Mouse (Mus musculus) kidney, adult 10 weeks (tissue): ENCODE data around the gene B020011L13Rik. TPM values are rescaled to one million over a fixed set of nuclear protein-coding genes. Genes with fewer than 3 reads are reported as not detected.

Source experiments
- polyA plus RNA-seq: library from polyadenylated mRNA; stranded (reverse); fragments of 350-450 nt; fragmentation: Illumina TruSeq; extraction: RNeasy Lipid Tissue Mini Kit (QIAGEN cat#74804); gene quantifications from one replicate; pipeline ENCODE4 v1.2.3, GENCODE M21; 2014; ENCODE audit warnings: low read depth, low replicate concordance

Gene B020011L13Rik
- not detected for polyA plus RNA-seq

DNA sequence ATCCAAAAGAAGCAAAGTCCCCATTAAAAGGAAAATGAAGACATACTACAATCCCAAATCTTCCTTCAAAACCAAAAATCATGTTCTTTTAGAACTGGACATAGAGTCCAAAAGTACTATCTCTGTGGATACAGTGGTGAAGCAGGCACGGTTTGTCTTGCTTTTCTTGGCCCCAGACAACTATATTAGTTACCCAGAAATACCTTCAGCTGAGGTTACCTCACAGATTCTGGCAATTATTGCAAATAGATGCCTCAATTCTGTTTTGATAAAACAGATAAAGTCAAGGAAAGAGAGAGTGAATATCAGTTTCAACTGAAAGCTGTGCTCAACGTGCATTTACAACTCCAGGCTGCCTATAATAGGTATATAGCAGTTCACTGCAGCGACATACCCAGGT, at the start of gene B020011L13Rik:
B020011L13Rik (plus strand) TSS at position 301 of the 400 bp plus-strand sequence.

DNA sequence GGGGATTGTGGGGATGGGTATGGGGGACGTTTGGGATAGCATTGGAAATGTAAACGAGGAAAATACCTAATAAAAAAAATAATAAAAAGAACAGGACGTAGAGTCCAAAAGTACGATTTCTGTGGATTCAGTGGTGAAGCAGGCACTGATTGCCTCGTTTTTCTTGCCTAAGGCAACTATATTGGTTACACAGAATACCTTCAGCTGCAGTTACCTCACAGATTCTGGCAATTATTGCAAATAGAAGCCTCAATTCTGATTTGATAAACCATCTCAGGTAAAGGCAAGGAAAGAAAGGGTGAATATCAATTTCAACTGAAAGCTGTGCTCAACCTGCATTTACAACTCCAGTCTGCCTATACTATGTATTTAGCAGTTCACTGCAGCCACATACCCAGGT, 48.8 kb downstream of the B020011L13Rik start, which contains the start of gene Gm28360:
Gm28360 (plus strand) TSS at position 301 of the 400 bp plus-strand sequence.

Other genes with a start within 250 kb of the B020011L13Rik start
- gene Gm28363, start 84.0 kb upstream of the B020011L13Rik start, polyA plus RNA-seq = not detected
- not detected for gene Gm28360, start 48.9 kb downstream of the B020011L13Rik start, polyA plus RNA-seq
- gene Gm28168, start 146.9 kb downstream of the B020011L13Rik start, polyA plus RNA-seq = not detected
- gene Gm7145, start 184.8 kb downstream of the B020011L13Rik start, polyA plus RNA-seq = not detected